Mouse (Mus musculus): ENCODE data around the gene Sbno2. TPM values are rescaled to one million over a fixed set of nuclear protein-coding genes. Genes with fewer than 3 reads are reported as not detected.

The Sbno2 gene
- polyA plus RNA-seq, 1 experiment from 2014 or later = 14.8 TPM

DNA sequence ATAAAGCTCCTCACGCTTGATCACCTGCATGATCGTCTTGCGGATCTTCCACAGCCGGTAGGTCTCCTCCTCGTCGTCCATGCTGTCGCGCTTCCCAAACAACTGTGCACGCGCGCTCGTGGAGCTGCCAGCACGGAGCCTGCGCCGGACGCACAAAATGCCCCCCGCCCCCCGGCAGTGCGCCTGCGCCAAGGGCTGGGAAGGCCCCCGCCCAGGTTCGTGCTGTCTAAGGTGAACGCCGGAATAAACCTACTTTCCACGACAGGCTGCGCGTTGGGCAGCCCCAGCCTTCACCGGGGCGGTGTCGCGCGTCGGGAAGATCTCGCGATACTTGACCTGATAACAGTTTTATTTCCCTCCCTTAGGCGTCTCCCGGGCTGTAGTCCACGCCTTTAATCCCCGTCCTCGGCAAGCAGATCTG lies 65.8 kb downstream of the Sbno2 start, which contains the start of gene Polr2e:
Gene Polr2e, minus strand, starts transcription at position 237 of the 421 bp plus-strand sequence.
- peak; percentile 97 for ATAC-seq (ENCODE audit: insufficient read depth, low FRiP score, low read depth)
- H3K4me3 ChIP-seq (replicated peaks) = peak within 1 kb of the TSS; percentile 66
- H3K36me3 ChIP-seq = peaks cover 30% of the 10 kb centered on the region
- peaks cover 13% of the 10 kb centered on the region for H3K4me1 ChIP-seq
- no peaks in the 10 kb centered on the region for H3K27me3 ChIP-seq (replicated peaks)
- WGBS = under 1% methylated on average over 40 of the region's 40 CpGs
- H3K4me2 ChIP-seq = peak within 1 kb of the TSS; percentile 63
- peak within 1 kb of the TSS; percentile 72 for H3K9ac ChIP-seq
- peak within 1 kb of the TSS; percentile 41 for H3K27ac ChIP-seq
- H3K9me3 ChIP-seq = no peaks in the 10 kb centered on the region

DNA sequence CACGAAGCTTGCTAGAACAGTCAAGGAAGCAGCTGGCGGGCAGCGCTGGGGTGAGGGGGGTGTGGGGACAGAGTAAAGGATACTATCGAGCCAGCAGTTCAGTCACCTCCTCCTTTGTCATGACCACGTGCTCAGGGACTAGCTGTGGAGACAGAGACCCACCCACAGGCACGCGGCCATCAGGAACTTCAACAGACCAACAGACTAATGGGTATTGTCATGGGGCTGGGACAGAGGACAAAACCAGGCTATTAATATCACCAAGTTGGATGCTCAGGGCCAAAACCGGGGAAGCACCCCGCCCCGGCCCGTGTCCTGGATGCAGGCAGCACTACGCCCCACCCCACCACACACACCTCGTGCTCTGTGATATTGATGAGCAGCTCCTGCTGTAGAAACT lies 68.5 kb downstream of the Sbno2 start:
- H3K36me3 ChIP-seq = peaks cover 30% of the 10 kb centered on the region
- no peak overlapping the region for H3K4me2 ChIP-seq
- WGBS = 90% methylated on average over 13 of the region's 13 CpGs
- ATAC-seq (ENCODE audit: insufficient read depth, low FRiP score, low read depth) = no peak
- no peak overlapping the region for H3K4me3 ChIP-seq (replicated peaks)
- H3K4me1 ChIP-seq = peaks cover 34% of the 10 kb centered on the region
- H3K27me3 ChIP-seq (replicated peaks) = no peaks in the 10 kb centered on the region
- no peak overlapping the region for H3K9ac ChIP-seq
- H3K9me3 ChIP-seq = no peaks in the 10 kb centered on the region
- no peak overlapping the region for H3K27ac ChIP-seq

DNA sequence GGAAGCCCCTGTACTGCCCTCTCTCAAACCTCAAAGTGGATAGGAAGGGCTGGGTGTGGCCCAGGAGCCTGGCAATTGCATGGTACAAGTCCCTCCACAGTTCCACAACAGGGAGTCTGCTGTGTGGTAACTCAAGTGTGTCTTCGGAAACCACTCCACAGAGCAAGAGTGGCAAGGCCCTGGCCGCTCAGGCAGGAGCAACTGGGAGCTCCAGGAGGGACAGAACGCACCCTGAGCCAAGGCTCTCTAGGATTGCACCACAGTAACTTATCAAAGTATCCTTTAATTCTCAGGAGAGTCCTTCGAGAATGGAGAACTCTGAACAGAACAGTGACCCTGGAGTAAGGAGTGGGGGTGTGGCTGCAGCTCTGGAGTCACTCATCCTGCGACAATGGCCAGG lies 69.7 kb downstream of the Sbno2 start:
- H3K4me1 ChIP-seq = peaks cover 34% of the 10 kb centered on the region
- peaks cover 30% of the 10 kb centered on the region for H3K36me3 ChIP-seq
- no peak for ATAC-seq (ENCODE audit: insufficient read depth, low FRiP score, low read depth)
- H3K27ac ChIP-seq = peak overlapping the region; percentile 16; the same call in 1 of the 2 replicates
- H3K4me2 ChIP-seq = no peak overlapping the region
- WGBS = 92% methylated on average over 5 of the region's 5 CpGs
- no peaks in the 10 kb centered on the region for H3K9me3 ChIP-seq
- no peak overlapping the region for H3K9ac ChIP-seq
- H3K27me3 ChIP-seq (replicated peaks) = no peaks in the 10 kb centered on the region
- no peak overlapping the region for H3K4me3 ChIP-seq (replicated peaks)

DNA sequence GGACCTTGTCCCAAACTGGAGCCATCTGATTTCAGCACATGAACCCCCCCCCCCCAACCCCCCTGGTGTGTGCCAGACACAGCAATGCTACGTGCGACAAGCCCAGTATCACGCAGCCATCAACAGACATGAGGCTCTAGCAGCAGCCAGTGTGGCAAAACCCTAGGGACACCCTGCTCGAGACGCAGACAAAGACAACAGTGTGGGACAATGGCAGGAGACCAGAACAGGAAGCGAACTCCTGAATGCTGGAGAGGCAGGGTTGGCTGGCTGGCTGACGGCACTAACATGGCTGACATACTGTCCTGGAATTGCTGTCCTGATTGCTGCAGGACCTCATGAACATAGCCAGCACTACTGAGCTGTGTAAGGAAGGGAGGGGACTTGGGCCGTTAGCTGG lies 70.2 kb downstream of the Sbno2 start:
- Histone ChIP-seq H3K9ac (no peak overlapping the region), H3K4me2 (no peak overlapping the region), H3K4me3 (replicated peaks) (no peak overlapping the region), H3K27me3 (replicated peaks) (no peaks in the 10 kb centered on the region), H3K36me3 (peaks cover 30% of the 10 kb centered on the region), H3K4me1 (peaks cover 34% of the 10 kb centered on the region), H3K9me3 (no peaks in the 10 kb centered on the region), H3K27ac (peak overlapping the region; percentile 16; the same call in 1 of the 2 replicates)
- WGBS = 88% methylated on average over 8 of the region's 8 CpGs
- ATAC-seq (ENCODE audit: insufficient read depth, low FRiP score, low read depth) = no peak

DNA sequence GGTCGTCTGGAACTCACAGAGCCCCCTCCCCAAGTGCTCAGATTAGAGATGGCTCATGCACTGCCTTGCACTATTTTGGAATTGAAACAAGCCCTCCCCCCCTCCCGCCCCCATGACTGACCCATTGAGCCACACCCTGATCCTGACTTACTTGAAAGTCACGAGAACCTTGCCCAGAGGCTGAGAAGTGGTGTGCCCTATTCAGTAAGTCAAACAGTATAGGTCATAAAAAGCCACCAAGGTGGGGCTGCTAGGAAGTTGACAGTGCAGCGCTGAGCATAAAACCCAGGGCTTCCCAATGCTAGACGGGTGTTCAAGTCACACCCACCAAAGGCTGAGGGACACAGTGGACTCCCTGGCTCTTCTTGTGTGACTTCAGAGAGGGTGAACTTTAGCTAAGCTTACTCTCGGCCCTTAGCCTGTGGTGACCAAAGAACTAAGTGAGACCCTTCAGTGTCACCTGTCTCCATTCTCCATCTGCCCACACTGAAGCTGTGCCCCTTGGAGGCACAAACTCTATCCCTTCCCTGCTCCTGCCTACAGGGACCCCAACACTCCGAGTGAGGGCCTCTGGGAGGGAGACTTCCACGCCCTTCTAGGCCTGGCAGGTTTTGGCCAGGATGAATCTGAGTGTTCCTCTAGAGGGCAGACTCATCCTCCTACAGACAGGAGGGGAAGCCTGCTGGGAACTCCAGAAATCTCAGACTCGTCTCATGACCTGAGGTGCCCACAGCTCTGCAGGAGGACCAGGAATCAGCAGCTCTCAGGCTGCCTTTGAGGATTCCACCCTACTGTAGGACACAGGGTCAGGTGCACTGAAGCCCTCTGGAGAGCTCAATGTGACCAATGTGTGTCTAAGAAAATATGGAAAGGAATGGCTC lies 71.6 kb downstream of the Sbno2 start:
- WGBS = 25% methylated on average over 9 of the region's 9 CpGs
- ATAC-seq (ENCODE audit: insufficient read depth, low FRiP score, low read depth) = peak; percentile 19; the same call in 1 of the 2 replicates
- Histone ChIP-seq H3K36me3 (peaks cover 30% of the 10 kb centered on the region), H3K9me3 (no peaks in the 10 kb centered on the region), H3K9ac (no peak overlapping the region), H3K4me1 (peaks cover 33% of the 10 kb centered on the region), H3K27me3 (replicated peaks) (no peaks in the 10 kb centered on the region), H3K4me2 (no peak overlapping the region), H3K27ac (peak overlapping the region; percentile 86), H3K4me3 (replicated peaks) (no peak overlapping the region)

DNA sequence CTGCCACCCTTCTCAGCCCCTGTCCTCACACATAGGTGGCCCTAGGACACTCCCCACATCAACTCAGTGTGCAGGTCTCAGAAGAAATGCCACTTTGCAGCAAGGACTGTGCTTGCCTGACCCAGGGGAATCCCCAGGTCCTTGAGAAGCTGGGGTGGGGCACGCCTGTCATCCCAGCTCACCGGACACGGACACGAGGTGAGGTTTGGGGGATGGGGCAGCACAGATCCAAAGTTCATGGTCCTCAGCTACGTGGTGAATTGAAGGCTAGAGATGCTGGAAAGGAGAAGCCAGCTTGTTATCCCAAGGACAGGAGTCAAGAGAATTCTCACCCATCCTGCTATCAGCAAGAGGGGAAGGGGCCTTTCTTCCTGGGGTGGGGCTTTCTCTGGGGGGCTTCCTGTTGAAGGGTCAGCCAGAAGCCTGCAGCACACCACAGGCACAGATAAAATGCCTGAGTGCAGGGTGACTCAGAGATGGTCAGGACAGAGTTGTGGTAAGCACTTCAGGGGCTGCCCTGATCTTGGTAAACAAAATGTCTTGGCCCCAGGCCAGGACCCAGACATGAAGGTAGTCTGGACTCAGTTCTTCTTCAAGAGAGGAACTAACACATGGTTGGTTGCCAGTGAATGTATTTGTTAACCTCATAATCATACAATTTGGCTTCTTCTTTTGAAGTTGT lies 72.4 kb downstream of the Sbno2 start:
- 32% methylated on average over 5 of the region's 5 CpGs for WGBS
- peak; percentile 38; the same call in 1 of the 2 replicates for ATAC-seq (ENCODE audit: insufficient read depth, low FRiP score, low read depth)
- no peak overlapping the region for H3K4me3 ChIP-seq (replicated peaks)
- no peak overlapping the region for H3K9ac ChIP-seq
- peak overlapping the region; percentile 86 for H3K27ac ChIP-seq
- H3K4me2 ChIP-seq = 0 out of 2 replicates have a peak overlapping the region, but pooled peaks have one; percentile 16
- peaks cover 25% of the 10 kb centered on the region for H3K4me1 ChIP-seq
- peaks cover 28% of the 10 kb centered on the region for H3K36me3 ChIP-seq
- no peaks in the 10 kb centered on the region for H3K27me3 ChIP-seq (replicated peaks)
- H3K9me3 ChIP-seq = no peaks in the 10 kb centered on the region

DNA sequence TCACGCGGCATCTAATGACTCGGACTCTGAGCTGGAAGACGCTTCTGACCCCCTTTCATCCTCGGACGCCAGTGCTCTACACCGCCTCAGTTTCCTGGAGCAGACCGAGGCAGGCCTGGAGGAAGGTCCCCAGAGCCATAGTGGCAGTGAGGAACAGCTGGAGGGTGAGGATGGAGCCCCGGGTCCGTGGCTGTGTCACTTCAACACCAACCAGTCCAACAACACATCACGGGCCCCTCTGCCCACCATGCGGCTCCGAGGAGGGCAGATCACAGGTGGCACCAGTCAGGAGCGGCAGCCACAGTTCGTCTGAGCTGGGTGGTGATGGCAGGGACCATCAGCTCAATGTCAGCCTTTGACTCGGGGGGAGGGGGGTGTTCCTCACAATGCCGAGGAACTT lies 74.6 kb downstream of the Sbno2 start:
- 82% methylated on average over 17 of the region's 17 CpGs for WGBS
- no peak overlapping the region for H3K9ac ChIP-seq
- no peak for ATAC-seq (ENCODE audit: insufficient read depth, low FRiP score, low read depth)
- peaks cover 6% of the 10 kb centered on the region for H3K36me3 ChIP-seq
- peaks cover 23% of the 10 kb centered on the region for H3K4me1 ChIP-seq
- no peaks in the 10 kb centered on the region for H3K27me3 ChIP-seq (replicated peaks)
- no peak overlapping the region for H3K4me3 ChIP-seq (replicated peaks)
- H3K27ac ChIP-seq = no peak overlapping the region
- H3K9me3 ChIP-seq = no peaks in the 10 kb centered on the region
- H3K4me2 ChIP-seq = no peak overlapping the region

DNA sequence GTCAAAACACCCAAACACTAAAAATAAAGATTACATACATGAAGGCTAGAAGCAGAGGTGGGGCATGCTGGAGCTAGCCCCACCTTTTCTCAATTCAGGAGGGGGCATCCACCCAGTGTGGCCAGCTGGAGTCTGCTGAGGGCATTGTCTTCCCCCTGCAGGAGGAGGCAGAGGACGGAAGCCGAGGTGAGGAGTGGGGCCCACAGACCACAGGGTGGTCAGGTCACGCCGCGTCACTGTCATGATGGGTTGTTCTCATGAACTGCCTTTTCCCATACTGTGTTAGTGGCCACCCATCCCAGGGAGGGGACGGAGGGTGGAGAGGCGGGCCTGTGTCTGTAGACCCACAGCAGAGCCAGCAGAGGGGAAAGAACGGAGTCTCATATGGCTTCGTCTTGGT lies 75.2 kb downstream of the Sbno2 start:
- WGBS = 88% methylated on average over 7 of the region's 9 CpGs
- Histone ChIP-seq H3K36me3 (peaks cover under 1% of the 10 kb centered on the region; the same call in 1 of the 2 replicates), H3K4me2 (no peak overlapping the region), H3K27me3 (replicated peaks) (no peaks in the 10 kb centered on the region), H3K4me1 (peaks cover 23% of the 10 kb centered on the region), H3K4me3 (replicated peaks) (no peak overlapping the region), H3K27ac (no peak overlapping the region), H3K9ac (no peak overlapping the region), H3K9me3 (no peaks in the 10 kb centered on the region)
- ATAC-seq (ENCODE audit: insufficient read depth, low FRiP score, low read depth) = no peak

DNA sequence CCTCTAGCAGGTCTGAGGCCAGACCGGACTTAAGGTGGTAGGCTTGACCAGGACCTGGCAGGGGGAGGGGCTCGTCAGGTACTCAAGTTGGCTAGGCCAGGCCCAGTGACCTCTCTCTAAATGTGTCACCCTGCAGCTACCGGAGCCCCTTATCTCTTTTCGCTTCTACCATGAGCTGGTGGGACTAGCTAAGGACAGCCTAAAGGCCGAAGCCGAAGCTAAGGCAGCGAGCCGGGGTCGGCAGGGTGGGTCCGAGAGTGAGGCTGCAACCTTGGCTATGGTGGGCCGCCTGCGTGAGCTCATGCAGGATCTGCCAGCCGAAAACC lies 76.9 kb downstream of the Sbno2 start:
- Histone ChIP-seq H3K4me3 (replicated peaks) (no peak overlapping the region), H3K9me3 (no peaks in the 10 kb centered on the region), H3K9ac (no peak overlapping the region), H3K4me2 (no peak overlapping the region), H3K27me3 (replicated peaks) (no peaks in the 10 kb centered on the region), H3K27ac (no peak overlapping the region), H3K4me1 (peaks cover 19% of the 10 kb centered on the region), H3K36me3 (no peaks in the 10 kb centered on the region)
- 93% methylated on average over 13 of the region's 13 CpGs for WGBS
- ATAC-seq (ENCODE audit: insufficient read depth, low FRiP score, low read depth) = no peak

DNA sequence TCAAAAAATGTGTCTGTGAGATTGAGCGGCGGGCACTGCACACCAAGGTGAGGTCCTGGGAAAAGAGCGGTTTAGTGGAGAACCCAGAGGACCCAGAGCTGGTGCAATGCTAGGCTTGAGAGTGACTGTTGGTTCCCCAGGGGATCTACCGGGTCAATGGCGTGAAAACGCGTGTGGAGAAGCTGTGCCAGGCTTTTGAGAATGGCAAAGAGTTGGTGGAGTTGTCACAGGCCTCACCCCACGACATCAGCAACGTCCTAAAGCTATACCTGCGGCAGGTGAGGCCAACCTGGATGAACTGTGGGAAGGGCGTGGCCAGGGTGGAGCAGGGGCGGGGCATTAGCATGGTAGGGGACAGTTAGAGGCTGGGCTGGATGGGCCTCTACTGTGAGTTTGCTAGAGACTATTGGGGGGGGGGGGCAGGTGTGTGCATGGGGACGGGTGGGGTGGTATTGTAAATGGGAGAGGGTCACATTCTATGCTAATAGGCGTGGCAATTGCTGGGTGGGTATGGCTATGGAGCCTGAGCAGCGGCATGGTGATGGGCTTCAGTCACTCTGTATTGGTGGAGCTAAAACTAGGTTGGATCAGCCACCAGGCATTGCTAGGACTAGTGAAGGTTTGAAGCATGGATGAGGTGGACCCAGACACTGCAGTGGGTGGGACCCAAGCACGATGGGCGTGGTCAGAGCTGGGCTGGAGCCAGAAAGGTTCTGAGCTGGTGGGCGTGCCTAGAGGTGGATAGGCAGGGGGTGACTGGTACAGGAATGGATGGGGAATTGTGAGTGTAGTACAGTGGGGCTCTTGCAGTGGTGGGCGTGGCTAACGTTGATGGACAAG lies 77.5 kb downstream of the Sbno2 start:
- 71% methylated on average over 20 of the region's 20 CpGs for WGBS

DNA sequence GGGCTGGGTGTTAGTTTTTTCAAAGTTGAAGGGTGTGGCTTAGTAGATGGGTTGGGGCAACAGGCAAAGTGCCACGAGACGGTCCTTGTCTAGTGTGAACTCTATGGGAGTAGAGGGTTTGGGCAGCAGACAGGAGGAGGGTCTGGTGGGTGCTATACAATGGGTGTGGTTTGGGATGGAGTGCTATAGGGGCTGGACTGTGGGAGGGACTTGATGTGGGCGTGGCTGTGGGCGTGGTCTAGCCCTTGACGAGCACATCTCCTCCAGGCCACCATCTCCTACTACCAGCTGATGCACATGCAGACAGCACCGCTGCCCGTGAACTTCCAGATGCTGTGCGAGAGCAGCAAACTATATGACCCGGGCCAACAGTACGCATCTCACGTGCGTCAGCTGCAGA lies 79.5 kb downstream of the Sbno2 start:
- H3K9ac ChIP-seq = no peak overlapping the region
- no peak overlapping the region for H3K4me2 ChIP-seq
- no peaks in the 10 kb centered on the region for H3K27me3 ChIP-seq (replicated peaks)
- 0 out of 2 replicates have a peak, but pooled peaks cover 8% of the 10 kb centered on the region for H3K4me1 ChIP-seq
- no peaks in the 10 kb centered on the region for H3K36me3 ChIP-seq
- ATAC-seq (ENCODE audit: insufficient read depth, low FRiP score, low read depth) = no peak
- H3K9me3 ChIP-seq = no peaks in the 10 kb centered on the region
- H3K27ac ChIP-seq = no peak overlapping the region
- WGBS = 62% methylated on average over 12 of the region's 12 CpGs
- no peak overlapping the region for H3K4me3 ChIP-seq (replicated peaks)

More for the DNA sequence above, 77.5 kb downstream of the Sbno2 start:
- H3K27ac ChIP-seq = no peak overlapping the region
- 0 out of 2 replicates have a peak, but pooled peaks have one; percentile 34 for ATAC-seq (ENCODE audit: insufficient read depth, low FRiP score, low read depth)
- H3K27me3 ChIP-seq (replicated peaks) = no peaks in the 10 kb centered on the region
- no peaks in the 10 kb centered on the region for H3K36me3 ChIP-seq
- no peak overlapping the region for H3K9ac ChIP-seq
- H3K4me1 ChIP-seq = peaks cover 14% of the 10 kb centered on the region
- H3K9me3 ChIP-seq = no peaks in the 10 kb centered on the region
- no peak overlapping the region for H3K4me3 ChIP-seq (replicated peaks)
- no peak overlapping the region for H3K4me2 ChIP-seq

Measured in stomach, embryonic 15.5 days (tissue).